9 mouse cellular contexts compared by ENCODE assay signal in genomic region chr3:96563911-96564632, GRCm38 (mm10). TPM values are rescaled to one million over a fixed set of nuclear protein-coding genes. Genes with fewer than 3 reads are reported as not detected.
A peak's percentile ranks its signal among the peaks of the same experiment; 100 is the strongest.
DNase-seq lines count a peak whose midpoint lies in the region; ATAC-seq and TF ChIP-seq lines count a peak whose summit lies in the region.
"Had no signal": no experiment of that assay in that cellular context is flagged by ENCODE, and none has a peak within 500 bp of the region (broad histone marks: within the 10 kb centered on the region; RNA-seq: fewer than 3 reads in every experiment).

No protein-coding gene starts in this region.

- H3K9ac ChIP-seq in lung, embryonic 16.5 days (ENCODE audit: low read length) = peak overlapping the region; percentile 40; the same call in 1 of the 2 replicates
- H3K9ac ChIP-seq in forebrain, embryonic 13.5 days = no peak overlapping the region

- H3K4me3 ChIP-seq in erythroblast, embryonic 14.5 days (replicated peaks) = peak overlapping the region; percentile 41
- H3K4me3 ChIP-seq in bone marrow macrophage, adult 2 months (ENCODE audit: insufficient read depth, low read length) = peak overlapping the region; percentile 25; the same call in 1 of the 2 replicates
- H3K4me3 ChIP-seq in kidney, adult 2 months (ENCODE audit: insufficient read depth, low read depth, low read length) = no peak overlapping the region
- no peak overlapping the region for H3K4me3 ChIP-seq in lung, embryonic 16.5 days (ENCODE audit: low read length)
- H3K4me3 ChIP-seq in forebrain, embryonic 13.5 days = no peak overlapping the region
- H3K4me3 ChIP-seq: myocyte had no signal

- H3K36me3 ChIP-seq in erythroblast, embryonic 14.5 days (ENCODE audit: control insufficient read depth) = peaks cover 28% of the 10 kb centered on the region
- H3K36me3 ChIP-seq in kidney, adult 2 months (ENCODE audit: control insufficient read depth, insufficient read depth, low read length) = peaks cover 25% of the 10 kb centered on the region
- peaks cover 19% of the 10 kb centered on the region; the same call in 1 of the 2 replicates for H3K36me3 ChIP-seq in lung, embryonic 16.5 days (ENCODE audit: control insufficient read depth, insufficient read depth, low read length)
- peaks cover 22% of the 10 kb centered on the region for H3K36me3 ChIP-seq in forebrain, embryonic 13.5 days (ENCODE audit: poor library complexity, severe bottlenecking)

- peak overlapping the region; percentile 34 for H3K4me2 ChIP-seq in lung, embryonic 16.5 days (ENCODE audit: low read depth, low read length)
- no peak overlapping the region for H3K4me2 ChIP-seq in forebrain, embryonic 13.5 days

- no peak for ATAC-seq in erythroblast, adult 5-6 weeks (replicated peaks; ENCODE audit: low FRiP score, poor library complexity, severe bottlenecking)
- ATAC-seq in lung, embryonic 16.5 days (ENCODE audit: low read depth) = peak; percentile 78
- ATAC-seq in activated CD4-positive, CD25-positive, alpha-beta regulatory T cell, adult 4 months = no peak
- ATAC-seq in forebrain, embryonic 13.5 days = no peak

- H3K27ac ChIP-seq in bone marrow macrophage, adult 2 months (ENCODE audit: insufficient read depth, low read depth, low read length) = peak overlapping the region; percentile 100
- peak overlapping the region; percentile 88 for H3K27ac ChIP-seq in kidney, adult 2 months (ENCODE audit: insufficient read depth, low read depth, low read length)
- H3K27ac ChIP-seq in lung, embryonic 16.5 days (ENCODE audit: low read length) = peak overlapping the region; percentile 96
- no peak overlapping the region for H3K27ac ChIP-seq in forebrain, embryonic 13.5 days

- peak; percentile 75 for DNase-seq in kidney, adult 2 months
- DNase-seq in embryo, embryonic 10 days (ENCODE audit: low spot score) = no peak

- peaks cover 38% of the 10 kb centered on the region for H3K4me1 ChIP-seq in erythroblast, embryonic 14.5 days (ENCODE audit: control insufficient read depth)
- H3K4me1 ChIP-seq in bone marrow macrophage, adult 2 months (ENCODE audit: control insufficient read depth, insufficient read depth, low read length) = peaks cover 55% of the 10 kb centered on the region
- H3K4me1 ChIP-seq in kidney, adult 2 months (ENCODE audit: control insufficient read depth, insufficient read depth, low read length) = peaks cover 24% of the 10 kb centered on the region
- H3K4me1 ChIP-seq in lung, embryonic 16.5 days (replicated peaks; ENCODE audit: control insufficient read depth, insufficient read depth, low read length) = peaks cover 34% of the 10 kb centered on the region
- peaks cover 25% of the 10 kb centered on the region for H3K4me1 ChIP-seq in forebrain, embryonic 13.5 days

- WGBS in kidney, adult 2 months = 11% methylated on average over 10 of the region's 10 CpGs
- 27% methylated on average over 10 of the region's 10 CpGs for WGBS in lung, embryonic 16.5 days
- WGBS in forebrain, embryonic 13.5 days = 87% methylated on average over 10 of the region's 10 CpGs

- TF ChIP-seq CTCF in bone marrow macrophage, adult 2 months (IDR thresholded peaks at IDR 0.05; ENCODE audit: low read depth, low read length) = no peak
- no peak for TF ChIP-seq CTCF in kidney, adult 2 months (conservative IDR thresholded peaks at IDR 0.05; ENCODE audit: insufficient read depth, insufficient read length, low read depth, low read length)

- H3K27me3 ChIP-seq in erythroblast, embryonic 14.5 days (ENCODE audit: control insufficient read depth) = no peaks in the 10 kb centered on the region
- H3K27me3 ChIP-seq in kidney, adult 2 months (replicated peaks; ENCODE audit: control insufficient read depth, insufficient read depth, low read length) = no peaks in the 10 kb centered on the region
- H3K27me3 ChIP-seq in lung, embryonic 16.5 days (ENCODE audit: control insufficient read depth, insufficient read depth, low read depth, low read length) = no peaks in the 10 kb centered on the region
- no peaks in the 10 kb centered on the region for H3K27me3 ChIP-seq in forebrain, embryonic 13.5 days

- no peak for TF ChIP-seq POLR2A in bone marrow macrophage, adult 2 months (IDR thresholded peaks at IDR 0.05; ENCODE audit: borderline replicate concordance, low read depth, low read length)
- no peak for TF ChIP-seq POLR2A in kidney, adult 2 months (IDR thresholded peaks at IDR 0.05; ENCODE audit: low read depth, low read length)

- no peaks in the 10 kb centered on the region for H3K9me3 ChIP-seq in erythroblast, embryonic 14.5 days (ENCODE audit: control insufficient read depth, low read length)
- no peaks in the 10 kb centered on the region for H3K9me3 ChIP-seq in lung, embryonic 16.5 days (ENCODE audit: control insufficient read depth, low read length)
- H3K9me3 ChIP-seq in forebrain, embryonic 13.5 days (replicated peaks) = no peaks in the 10 kb centered on the region

RNA-seq across cellular contexts. Expression of gene Txnip, which starts 6.3 kb away (rescaled TPM):
- 0.76 and 1.4 TPM in 2 replicates for polyA plus RNA-seq in erythroblast, embryonic 14.5 days (2012)
- 125 and 174 TPM in 2 replicates for total RNA-seq in erythroblast, adult 5-6 weeks (2015; ENCODE audit: low replicate concordance)
- total RNA-seq in erythroblast, adult 5-6 weeks (2017; ENCODE audit: low replicate concordance) = 113 and 122 TPM in 2 replicates
- polyA plus RNA-seq in bone marrow macrophage, adult 2 months (2012; ENCODE audit: insufficient read depth, insufficient read length, missing spikeins) = 868 and 944 TPM in 2 replicates
- polyA plus RNA-seq in kidney, adult 2 months (2012; rRNA removed) = 514 and 518 TPM in 2 replicates
- polyA plus RNA-seq in lung, embryonic 16.5 days (2015; fragmentation: Nextera tagmentation; extraction: Ambion mirVana) = 184 and 197 TPM in 2 replicates
- polyA plus RNA-seq in activated CD4-positive, CD25-positive, alpha-beta regulatory T cell, adult 4 months (2017; shearing (Covaris generic)) = 100 to 1,000 TPM; 276 to 326 TPM
- polyA plus RNA-seq in forebrain, embryonic 13.5 days (2015; fragmentation: Nextera tagmentation; extraction: Ambion mirVana) = 49.1 and 51.0 TPM in 2 replicates

RNA-seq across cellular contexts. Expression of gene Gm16253, which starts 12.7 kb away (rescaled TPM):
- polyA plus RNA-seq in erythroblast, embryonic 14.5 days (2012) = not detected in 2 replicates
- not detected in 2 replicates for total RNA-seq in erythroblast, adult 5-6 weeks (2015; ENCODE audit: low replicate concordance)
- not detected in 2 replicates for total RNA-seq in erythroblast, adult 5-6 weeks (2017; ENCODE audit: low replicate concordance)
- not detected in 2 replicates for polyA plus RNA-seq in bone marrow macrophage, adult 2 months (2012; ENCODE audit: insufficient read depth, insufficient read length, missing spikeins)
- polyA plus RNA-seq in kidney, adult 2 months (2012; rRNA removed) = 0.20 TPM in 1 of 2 replicates, not detected in the other
- 1.4 TPM in 2 replicates for polyA plus RNA-seq in lung, embryonic 16.5 days (2015; fragmentation: Nextera tagmentation; extraction: Ambion mirVana)
- not detected for polyA plus RNA-seq in activated CD4-positive, CD25-positive, alpha-beta regulatory T cell, adult 4 months (2017; shearing (Covaris generic))
- polyA plus RNA-seq in forebrain, embryonic 13.5 days (2015; fragmentation: Nextera tagmentation; extraction: Ambion mirVana) = 1.2 and 1.3 TPM in 2 replicates

RNA-seq across cellular contexts. Expression of gene Polr3gl, which starts 29.9 kb away (rescaled TPM):
- 1.1 TPM in 2 replicates for polyA plus RNA-seq in erythroblast, embryonic 14.5 days (2012)
- 7.3 and 17.7 TPM in 2 replicates for total RNA-seq in erythroblast, adult 5-6 weeks (2015; ENCODE audit: low replicate concordance)
- 3.9 and 16.5 TPM in 2 replicates for total RNA-seq in erythroblast, adult 5-6 weeks (2017; ENCODE audit: low replicate concordance)
- 111 and 129 TPM in 2 replicates for polyA plus RNA-seq in bone marrow macrophage, adult 2 months (2012; ENCODE audit: insufficient read depth, insufficient read length, missing spikeins)
- 14.5 and 15.3 TPM in 2 replicates for polyA plus RNA-seq in kidney, adult 2 months (2012; rRNA removed)
- 35.9 TPM in 2 replicates for polyA plus RNA-seq in lung, embryonic 16.5 days (2015; fragmentation: Nextera tagmentation; extraction: Ambion mirVana)
- polyA plus RNA-seq in activated CD4-positive, CD25-positive, alpha-beta regulatory T cell, adult 4 months (2017; shearing (Covaris generic)) = 10 to 100 TPM; 25.1 to 35.6 TPM
- polyA plus RNA-seq in forebrain, embryonic 13.5 days (2015; fragmentation: Nextera tagmentation; extraction: Ambion mirVana) = 37.5 and 40.2 TPM in 2 replicates

RNA-seq across cellular contexts. Expression of gene Ankrd34a, which starts 32.4 kb away (rescaled TPM):
- polyA plus RNA-seq in erythroblast, embryonic 14.5 days (2012) = not detected in 2 replicates
- total RNA-seq in erythroblast, adult 5-6 weeks (2015; ENCODE audit: low replicate concordance) = not detected in 2 replicates
- not detected in 2 replicates for total RNA-seq in erythroblast, adult 5-6 weeks (2017; ENCODE audit: low replicate concordance)
- 0.28 TPM in 1 of 2 replicates, not detected in the other for polyA plus RNA-seq in bone marrow macrophage, adult 2 months (2012; ENCODE audit: insufficient read depth, insufficient read length, missing spikeins)
- polyA plus RNA-seq in kidney, adult 2 months (2012; rRNA removed) = 0.23 and 0.38 TPM in 2 replicates
- polyA plus RNA-seq in lung, embryonic 16.5 days (2015; fragmentation: Nextera tagmentation; extraction: Ambion mirVana) = 1.6 and 1.9 TPM in 2 replicates
- polyA plus RNA-seq in activated CD4-positive, CD25-positive, alpha-beta regulatory T cell, adult 4 months (2017; shearing (Covaris generic)) = not detected
- polyA plus RNA-seq in forebrain, embryonic 13.5 days (2015; fragmentation: Nextera tagmentation; extraction: Ambion mirVana) = 6.6 and 6.7 TPM in 2 replicates

RNA-seq across cellular contexts. Expression of gene Lix1l, which starts 36.9 kb away (rescaled TPM):
- polyA plus RNA-seq in erythroblast, embryonic 14.5 days (2012) = 0.01 TPM in 1 of 2 replicates, not detected in the other
- total RNA-seq in erythroblast, adult 5-6 weeks (2015; ENCODE audit: low replicate concordance) = not detected in 2 replicates
- total RNA-seq in erythroblast, adult 5-6 weeks (2017; ENCODE audit: low replicate concordance) = not detected in 2 replicates
- 21.8 and 23.4 TPM in 2 replicates for polyA plus RNA-seq in bone marrow macrophage, adult 2 months (2012; ENCODE audit: insufficient read depth, insufficient read length, missing spikeins)
- 7.7 and 9.6 TPM in 2 replicates for polyA plus RNA-seq in kidney, adult 2 months (2012; rRNA removed)
- polyA plus RNA-seq in lung, embryonic 16.5 days (2015; fragmentation: Nextera tagmentation; extraction: Ambion mirVana) = 6.7 and 8.2 TPM in 2 replicates
- under 1 TPM; 0.09 to 0.14 TPM for polyA plus RNA-seq in activated CD4-positive, CD25-positive, alpha-beta regulatory T cell, adult 4 months (2017; shearing (Covaris generic))
- polyA plus RNA-seq in forebrain, embryonic 13.5 days (2015; fragmentation: Nextera tagmentation; extraction: Ambion mirVana) = 6.9 and 7.2 TPM in 2 replicates

Comparison
In these comparisons a context has a peak if more than half of its experiments do, and no peak if none do; other contexts are left out.
1. H3K4me3 ChIP-seq: peak in erythroblast, embryonic 14.5 days (single experiment) and bone marrow macrophage, adult 2 months (single experiment); none in kidney, adult 2 months (single experiment), lung, embryonic 16.5 days (single experiment) and forebrain, embryonic 13.5 days (single experiment).
2. RNA of gene Txnip, which starts 6.3 kb away (polyA plus RNA-seq): 868 to 944 TPM in bone marrow macrophage, adult 2 months, 514 to 518 TPM in kidney, adult 2 months, 276 to 326 TPM in activated CD4-positive, CD25-positive, alpha-beta regulatory T cell, adult 4 months, 184 to 197 TPM in lung, embryonic 16.5 days and 49.1 to 51.0 TPM in forebrain, embryonic 13.5 days; 0.76 to 1.4 TPM in erythroblast, embryonic 14.5 days; every median in the first group is over 10 times any median in the second.